26 mouse cellular contexts compared by ENCODE assay signal in genomic region chr4:87905149-87905771, GRCm38 (mm10).
"Had no signal": no experiment of that assay in that cellular context is flagged by ENCODE, and none has a peak within 500 bp of the region (broad histone marks: within the 10 kb centered on the region; RNA-seq: fewer than 3 reads in every experiment).

No protein-coding gene starts in this region.

- H3K9me3 ChIP-seq: heart, embryonic 10.5 days; heart, embryonic 12.5 days; hindbrain, embryonic 10.5 days; hindbrain, embryonic 12.5 days; kidney, embryonic 15.5 days; limb, embryonic 13.5 days; limb, embryonic 15.5 days; liver, embryonic 12.5 days had no signal

- H3K36me3 ChIP-seq: heart, embryonic 10.5 days; heart, embryonic 12.5 days; hindbrain, embryonic 10.5 days; hindbrain, embryonic 12.5 days; kidney, embryonic 15.5 days; limb, embryonic 13.5 days; limb, embryonic 15.5 days; liver, embryonic 12.5 days had no signal

- H3K4me3 ChIP-seq: gastrocnemius, adult 2 months; heart, embryonic 10.5 days; heart, embryonic 12.5 days; hindbrain, embryonic 10.5 days; hindbrain, embryonic 12.5 days; kidney, embryonic 15.5 days; limb, embryonic 13.5 days; limb, embryonic 15.5 days; liver, embryonic 12.5 days had no signal

- H3K4me2 ChIP-seq: heart, embryonic 12.5 days; hindbrain, embryonic 12.5 days; hindbrain, embryonic 14.5 days; kidney, embryonic 15.5 days; limb, embryonic 13.5 days; limb, embryonic 15.5 days; liver, embryonic 12.5 days had no signal

- DNase-seq: gastrocnemius, adult 2 months; gastrocnemius, postnatal 10 days; gastrocnemius, postnatal 25 days; heart, postnatal 10 days; heart, postnatal 4 days; kidney, adult 11 months; kidney, adult 2 months; kidney, adult 9 months; kidney, postnatal 14 days; kidney, postnatal 36 days; layer of hippocampus, adult 9-11 months; layer of hippocampus, postnatal 36 days; left cerebral cortex, postnatal 4 days had no signal

- ATAC-seq: hindbrain, embryonic 16.5 days; inflammation-experienced regulatory T-cells, adult 6 months; liver, embryonic 12.5 days had no signal

- H3K27me3 ChIP-seq: heart, embryonic 12.5 days; hindbrain, embryonic 12.5 days; kidney, embryonic 15.5 days; limb, embryonic 13.5 days; limb, embryonic 15.5 days; liver, embryonic 12.5 days had no signal

- H3K9ac ChIP-seq: heart, embryonic 12.5 days; hindbrain, embryonic 12.5 days; hindbrain, embryonic 14.5 days; kidney, embryonic 15.5 days; limb, embryonic 13.5 days; limb, embryonic 15.5 days; liver, embryonic 12.5 days; liver, embryonic 14.5 days had no signal

- H3K27ac ChIP-seq: gastrocnemius, adult 2 months; heart, embryonic 10.5 days; hindbrain, embryonic 10.5 days; hindbrain, embryonic 12.5 days; hindbrain, embryonic 14.5 days; kidney, embryonic 15.5 days; kidney, postnatal 0 days; limb, embryonic 13.5 days; limb, embryonic 15.5 days; liver, embryonic 12.5 days; liver, embryonic 14.5 days had no signal
